8 mouse cellular contexts compared by ENCODE assay signal in genomic region chr3:108257831-108258500, GRCm38 (mm10). TPM values are rescaled to one million over a fixed set of nuclear protein-coding genes. Genes with fewer than 3 reads are reported as not detected.
A peak's percentile ranks its signal among the peaks of the same experiment; 100 is the strongest.
DNase-seq lines count a peak whose midpoint lies in the region; ATAC-seq and TF ChIP-seq lines count a peak whose summit lies in the region.

No protein-coding gene starts in this region.

- no peak for TF ChIP-seq CTCF in spleen, adult 2 months (IDR thresholded peaks at IDR 0.05; ENCODE audit: extremely low read depth, insufficient read depth, insufficient read length, insufficient replicate concordance)

- H3K9ac ChIP-seq in liver, embryonic 11.5 days (ENCODE audit: low read depth, low read length): peak overlapping the region; percentile 85

- H3K4me3 ChIP-seq in spleen, adult 2 months (ENCODE audit: extremely low read depth, insufficient read depth, insufficient read length): peak overlapping the region; percentile 72; the same call in 1 of the 2 replicates
- H3K4me3 ChIP-seq in liver, embryonic 11.5 days (ENCODE audit: low read depth, low read length): peak overlapping the region; percentile 97

- intact Hi-C loops in left cerebral cortex, postnatal 25 days (cut with DNase I): loop anchor here (1.0 to 5.0 kb wide), 2 partner anchors 48 to 96 kb away; partner anchors contain the start of gene Atxn7l2

- DNase-seq in CD4-positive, CD25-positive, alpha-beta regulatory T cell, adult 2 months (ENCODE audit: low read depth, low spot score): peak; percentile 16
- DNase-seq in spleen, adult 2 months (ENCODE audit: low read depth in 1 of 2, low spot score in 2 of 2): no peak
- DNase-seq in spleen, postnatal 36 days (ENCODE audit: low spot score in 2 of 2): no peak
- DNase-seq in liver, embryonic 11.5 days (ENCODE audit: low spot score): no peak
- DNase-seq in thymus, postnatal 0 days (ENCODE audit: low spot score): no peak
- DNase-seq in left cerebral cortex, postnatal 25 days (ENCODE audit: low spot score in 2 of 2): no peak
- no peak for DNase-seq in kidney, adult 8-10 months

- peaks cover 3% of the 10 kb centered on the region for H3K36me3 ChIP-seq in spleen, adult 2 months (ENCODE audit: control insufficient read depth, insufficient read depth, low read length)
- peaks cover 6% of the 10 kb centered on the region for H3K36me3 ChIP-seq in liver, embryonic 11.5 days (ENCODE audit: control insufficient read depth, insufficient read depth, low read length)

- H3K4me2 ChIP-seq in liver, embryonic 11.5 days: peak overlapping the region; percentile 82

- ATAC-seq in CD4-positive, CD25-positive, alpha-beta regulatory T cell, adult 4 months: no peak
- ATAC-seq in liver, embryonic 11.5 days (replicated peaks; ENCODE audit: low FRiP score): no peak

- no peak overlapping the region for H3K27ac ChIP-seq in spleen, adult 2 months (ENCODE audit: insufficient read depth, low read length)
- H3K27ac ChIP-seq in liver, embryonic 11.5 days (ENCODE audit: low read depth, low read length): no peak overlapping the region

- TF ChIP-seq POLR2A in spleen, adult 2 months (IDR thresholded peaks at IDR 0.05; ENCODE audit: low read depth, low read length): no peak

- H3K4me1 ChIP-seq in spleen, adult 2 months (ENCODE audit: control insufficient read depth, insufficient read depth, insufficient read length): no peaks in the 10 kb centered on the region
- peaks cover 12% of the 10 kb centered on the region for H3K4me1 ChIP-seq in liver, embryonic 11.5 days (replicated peaks; ENCODE audit: control insufficient read depth, insufficient read depth, low read length)

- WGBS in spleen, adult 2 months: 18% methylated on average over 3 of the region's 3 CpGs
- 47% methylated on average over 3 of the region's 3 CpGs for WGBS in liver, embryonic 11.5 days

- H3K9me3 ChIP-seq in liver, embryonic 11.5 days (ENCODE audit: control insufficient read depth, low read length): no peaks in the 10 kb centered on the region

- H3K27me3 ChIP-seq in spleen, adult 2 months (ENCODE audit: control insufficient read depth, insufficient read depth, low read length): no peaks in the 10 kb centered on the region
- H3K27me3 ChIP-seq in liver, embryonic 11.5 days (replicated peaks; ENCODE audit: control insufficient read depth, insufficient read depth, low read length): no peaks in the 10 kb centered on the region

RNA-seq across cellular contexts. Expression of gene Psma5, which starts 1.2 kb away (rescaled TPM):
- polyA plus RNA-seq in CD4-positive, CD25-positive, alpha-beta regulatory T cell, adult 4 months (2017; shearing (Covaris generic)): 100 to 1,000 TPM; 180 to 185 TPM
- 21.3 and 22.4 TPM in 2 replicates for polyA plus RNA-seq in spleen, adult 2 months (2012; rRNA removed)
- polyA plus RNA-seq in liver, embryonic 11.5 days (2014; fragmentation: Nextera tagmentation; extraction: Ambion mirVana): 335 and 351 TPM in 2 replicates
- polyA plus RNA-seq in thymus, postnatal 0 days (2015; fragmentation: Nextera tagmentation; extraction: Ambion mirVana): 311 and 322 TPM in 2 replicates
- 10 to 100 TPM; 73.8 to 88.5 TPM for total RNA-seq in left cerebral cortex, postnatal 25 days (2021)

RNA-seq across cellular contexts. Expression of gene Sort1, which starts 25.9 kb away (rescaled TPM):
- polyA plus RNA-seq in CD4-positive, CD25-positive, alpha-beta regulatory T cell, adult 4 months (2017; shearing (Covaris generic)): under 1 TPM in 1 of 2 experiments, not detected in 1; 0.09 TPM
- 10.7 and 11.4 TPM in 2 replicates for polyA plus RNA-seq in spleen, adult 2 months (2012; rRNA removed)
- 10.6 and 11.9 TPM in 2 replicates for polyA plus RNA-seq in liver, embryonic 11.5 days (2014; fragmentation: Nextera tagmentation; extraction: Ambion mirVana)
- 2.7 and 2.9 TPM in 2 replicates for polyA plus RNA-seq in thymus, postnatal 0 days (2015; fragmentation: Nextera tagmentation; extraction: Ambion mirVana)
- total RNA-seq in left cerebral cortex, postnatal 25 days (2021): 100 to 1,000 TPM; 293 to 302 TPM

RNA-seq across cellular contexts. Expression of gene Sypl2, which starts 31.5 kb away (rescaled TPM):
- under 1 TPM in 1 of 2 experiments, not detected in 1; 0.08 TPM for polyA plus RNA-seq in CD4-positive, CD25-positive, alpha-beta regulatory T cell, adult 4 months (2017; shearing (Covaris generic))
- 0.15 and 0.16 TPM in 2 replicates for polyA plus RNA-seq in spleen, adult 2 months (2012; rRNA removed)
- 0.05 and 0.08 TPM in 2 replicates for polyA plus RNA-seq in liver, embryonic 11.5 days (2014; fragmentation: Nextera tagmentation; extraction: Ambion mirVana)
- polyA plus RNA-seq in thymus, postnatal 0 days (2015; fragmentation: Nextera tagmentation; extraction: Ambion mirVana): 0.10 and 0.14 TPM in 2 replicates
- total RNA-seq in left cerebral cortex, postnatal 25 days (2021): 1 to 10 TPM; 1.3 to 1.9 TPM

RNA-seq across cellular contexts. Expression of gene Atxn7l2, which starts 47.2 kb away (rescaled TPM):
- 1 to 10 TPM; 4.9 to 8.5 TPM for polyA plus RNA-seq in CD4-positive, CD25-positive, alpha-beta regulatory T cell, adult 4 months (2017; shearing (Covaris generic))
- polyA plus RNA-seq in spleen, adult 2 months (2012; rRNA removed): 8.2 and 11.5 TPM in 2 replicates
- 8.7 and 8.9 TPM in 2 replicates for polyA plus RNA-seq in liver, embryonic 11.5 days (2014; fragmentation: Nextera tagmentation; extraction: Ambion mirVana)
- 14.2 and 15.7 TPM in 2 replicates for polyA plus RNA-seq in thymus, postnatal 0 days (2015; fragmentation: Nextera tagmentation; extraction: Ambion mirVana)
- 10 to 100 TPM; 24.0 to 24.2 TPM for total RNA-seq in left cerebral cortex, postnatal 25 days (2021)

RNA-seq across cellular contexts. Expression of gene Cyb561d1, which starts 57.0 kb away (rescaled TPM):
- polyA plus RNA-seq in CD4-positive, CD25-positive, alpha-beta regulatory T cell, adult 4 months (2017; shearing (Covaris generic)): 1 to 10 TPM; 7.7 to 8.8 TPM
- 12.7 and 13.8 TPM in 2 replicates for polyA plus RNA-seq in spleen, adult 2 months (2012; rRNA removed)
- polyA plus RNA-seq in liver, embryonic 11.5 days (2014; fragmentation: Nextera tagmentation; extraction: Ambion mirVana): 2.3 and 2.8 TPM in 2 replicates
- 7.5 and 9.1 TPM in 2 replicates for polyA plus RNA-seq in thymus, postnatal 0 days (2015; fragmentation: Nextera tagmentation; extraction: Ambion mirVana)
- 10 to 100 TPM; 17.4 to 17.9 TPM for total RNA-seq in left cerebral cortex, postnatal 25 days (2021)
